Mouse (Mus musculus): ENCODE measurements around the gene Fam213b.

GRCm38 (mm10) chr4:154922291-154922690 lies 23.4 kb upstream of the Fam213b start:
- TF ChIP-seq CTCF (IDR thresholded peaks at IDR 0.05; ENCODE audit: low read depth, low read length) (no peak), POLR2A (IDR thresholded peaks at IDR 0.05; ENCODE audit: extremely low read depth, insufficient read depth, low read length) (no peak)

All from liver, adult 2 months (tissue).